In genomic region chr13:43725698-43726097, GRCm38 (mm10) we compare ENCODE assay signal across 9 mouse cellular contexts. TPM values are rescaled to one million over a fixed set of nuclear protein-coding genes. Genes with fewer than 3 reads are reported as not detected.
A peak's percentile ranks its signal among the peaks of the same experiment; 100 is the strongest.
DNase-seq lines count a peak whose midpoint lies in the region; TF ChIP-seq lines count a peak whose summit lies in the region.
"Had no signal": no experiment of that assay in that cellular context is flagged by ENCODE, and none has a peak within 500 bp of the region (broad histone marks: within the 10 kb centered on the region; RNA-seq: fewer than 3 reads in every experiment).

No protein-coding gene starts in this region.

- DNase-seq in heart, postnatal 10 days = peak; percentile 68 to 77
- DNase-seq in heart, embryonic 10.5 days (ENCODE audit: low spot score) = no peak
- peak; percentile 82 for DNase-seq in MN1 (ENCODE audit: low spot score)
- peak; percentile 83 for DNase-seq in cerebellum, adult 2 months
- peak; percentile 47 to 52 for DNase-seq in frontal cortex, postnatal 36 days (ENCODE audit: low spot score in 2 of 2)
- peak; percentile 52 to 75 for DNase-seq in layer of hippocampus, adult 2 months (ENCODE audit: low spot score in 2 of 2)
- peak; percentile 79 for DNase-seq in lung, postnatal 36 days
- DNase-seq in spleen, adult 2 months (ENCODE audit: low read depth in 1 of 2, low spot score in 2 of 2) = peak; percentile 53

- H3K4me3 ChIP-seq in heart, embryonic 10.5 days = no peak overlapping the region
- no peak overlapping the region for H3K4me3 ChIP-seq in cerebellum, adult 2 months (replicated peaks; ENCODE audit: insufficient read depth, low read depth, low read length)
- no peak overlapping the region for H3K4me3 ChIP-seq in layer of hippocampus, adult 2 months
- H3K4me3 ChIP-seq in spleen, adult 2 months (ENCODE audit: extremely low read depth, insufficient read depth, insufficient read length) = no peak overlapping the region
- H3K4me3 ChIP-seq: lung, embryonic 15.5 days had no signal

- 22% methylated on average over 7 of the region's 7 CpGs for WGBS in heart, embryonic 10.5 days
- WGBS in cerebellum, adult 2 months = 30% methylated on average over 7 of the region's 7 CpGs
- 23% methylated on average over 7 of the region's 7 CpGs for WGBS in spleen, adult 2 months

- H3K27me3 ChIP-seq in heart, embryonic 10.5 days (ENCODE audit: insufficient read depth, poor library complexity, severe bottlenecking) = 0 out of 2 replicates have a peak, but pooled peaks cover 3% of the 10 kb centered on the region
- no peaks in the 10 kb centered on the region for H3K27me3 ChIP-seq in cerebellum, adult 2 months (ENCODE audit: control insufficient read depth, insufficient read depth, low read length)
- H3K27me3 ChIP-seq in spleen, adult 2 months (ENCODE audit: control insufficient read depth, insufficient read depth, low read length) = no peaks in the 10 kb centered on the region
- H3K27me3 ChIP-seq: lung, embryonic 15.5 days had no signal

- TF ChIP-seq POLR2A in cerebellum, adult 2 months (IDR thresholded peaks at IDR 0.05; ENCODE audit: borderline replicate concordance, insufficient read depth, low read length) = no peak
- TF ChIP-seq POLR2A in spleen, adult 2 months (IDR thresholded peaks at IDR 0.05; ENCODE audit: low read depth, low read length) = no peak

- H3K9me3 ChIP-seq in heart, embryonic 10.5 days = no peaks in the 10 kb centered on the region
- H3K9me3 ChIP-seq: lung, embryonic 15.5 days had no signal

- intact Hi-C loops in heart, postnatal 10 days (cut with DNase I) = loop anchor here (1.0 kb wide), 1 partner anchor 129 kb away; no protein-coding TSS in a partner anchor

- no peaks in the 10 kb centered on the region for H3K36me3 ChIP-seq in heart, embryonic 10.5 days
- H3K36me3 ChIP-seq in spleen, adult 2 months (ENCODE audit: control insufficient read depth, insufficient read depth, low read length) = no peaks in the 10 kb centered on the region
- H3K36me3 ChIP-seq: lung, embryonic 15.5 days had no signal

- peaks cover under 1% of the 10 kb centered on the region; the same call in 1 of the 2 replicates for H3K4me1 ChIP-seq in heart, embryonic 10.5 days
- H3K4me1 ChIP-seq in cerebellum, adult 2 months (ENCODE audit: control insufficient read depth, insufficient read depth, low read length) = peaks cover 16% of the 10 kb centered on the region
- H3K4me1 ChIP-seq in spleen, adult 2 months (ENCODE audit: control insufficient read depth, insufficient read depth, insufficient read length) = no peaks in the 10 kb centered on the region

- TF ChIP-seq CTCF in cerebellum, adult 2 months (IDR thresholded peaks at IDR 0.05; ENCODE audit: borderline replicate concordance, insufficient read depth, low read depth, low read length) = peak; percentile 90
- TF ChIP-seq CTCF in layer of hippocampus, adult 2 months (conservative IDR thresholded peaks at IDR 0.05) = peak; percentile 91
- peak; percentile 67; the same call in 1 of the 2 replicates for TF ChIP-seq CTCF in spleen, adult 2 months (IDR thresholded peaks at IDR 0.05; ENCODE audit: extremely low read depth, insufficient read depth, insufficient read length, insufficient replicate concordance)

- H3K27ac ChIP-seq in heart, embryonic 10.5 days = no peak overlapping the region
- no peak overlapping the region for H3K27ac ChIP-seq in cerebellum, adult 2 months (ENCODE audit: insufficient read depth, low read length)
- no peak overlapping the region for H3K27ac ChIP-seq in layer of hippocampus, adult 2 months
- H3K27ac ChIP-seq in spleen, adult 2 months (ENCODE audit: insufficient read depth, low read length) = no peak overlapping the region
- H3K27ac ChIP-seq: lung, embryonic 15.5 days had no signal

RNA-seq across cellular contexts. Expression of gene Cd83, which starts 58.9 kb away (rescaled TPM):
- 1 to 10 TPM; 2.4 to 3.7 TPM for total RNA-seq in heart, postnatal 10 days (2021)
- 1.3 and 3.0 TPM in 2 replicates for polyA plus RNA-seq in heart, embryonic 10.5 days (2016; fragmentation: Nextera tagmentation; extraction: Ambion mirVana)
- 33.3 and 35.7 TPM in 2 replicates for polyA plus RNA-seq in cerebellum, adult 2 months (2012; rRNA removed)
- 1 to 10 TPM; 7.5 to 8.3 TPM for total RNA-seq in layer of hippocampus, adult 2 months (2021)
- polyA plus RNA-seq in spleen, adult 2 months (2012; rRNA removed) = 38.3 and 58.4 TPM in 2 replicates
